Mouse (Mus musculus): ENCODE results near the gene Dmap1. TPM values are rescaled to one million over a fixed set of nuclear protein-coding genes. Genes with fewer than 3 reads are reported as not detected.

Dmap1 gene
- total RNA-seq (2014; fragmentation: Nextera tagmentation) = 28.2 and 41.6 TPM in 2 replicates
- total RNA-seq (2017) = 28.0 and 34.6 TPM in 2 replicates

GRCm38 (mm10) chr4:117681931-117682461, at the start of gene Dmap1:
Dmap1 (minus strand) TSS chr4:117682273.
- ATAC-seq (replicated peaks; ENCODE audit: low FRiP score, low TSS enrichment, poor library complexity, severe bottlenecking) = peak; percentile 63

- ATAC-seq (replicated peaks; ENCODE audit: low FRiP score, low TSS enrichment, poor library complexity, severe bottlenecking) = no peak
These were observed 42.0 kb upstream of the Dmap1 start, which contains the start of gene Gm12845 for GRCm38 (mm10) chr4:117724112-117724511. Gm12845 (plus strand) TSS chr4:117724412.

GRCm38 (mm10) chr4:117713303-117714098, 31.4 kb upstream of the Dmap1 start:
- ATAC-seq (replicated peaks; ENCODE audit: low FRiP score, low TSS enrichment, poor library complexity, severe bottlenecking) = no peak

- ATAC-seq (replicated peaks; ENCODE audit: low FRiP score, low TSS enrichment, poor library complexity, severe bottlenecking) = no peak
These were observed 30.2 kb upstream of the Dmap1 start for GRCm38 (mm10) chr4:117712314-117712713.

DNA sequence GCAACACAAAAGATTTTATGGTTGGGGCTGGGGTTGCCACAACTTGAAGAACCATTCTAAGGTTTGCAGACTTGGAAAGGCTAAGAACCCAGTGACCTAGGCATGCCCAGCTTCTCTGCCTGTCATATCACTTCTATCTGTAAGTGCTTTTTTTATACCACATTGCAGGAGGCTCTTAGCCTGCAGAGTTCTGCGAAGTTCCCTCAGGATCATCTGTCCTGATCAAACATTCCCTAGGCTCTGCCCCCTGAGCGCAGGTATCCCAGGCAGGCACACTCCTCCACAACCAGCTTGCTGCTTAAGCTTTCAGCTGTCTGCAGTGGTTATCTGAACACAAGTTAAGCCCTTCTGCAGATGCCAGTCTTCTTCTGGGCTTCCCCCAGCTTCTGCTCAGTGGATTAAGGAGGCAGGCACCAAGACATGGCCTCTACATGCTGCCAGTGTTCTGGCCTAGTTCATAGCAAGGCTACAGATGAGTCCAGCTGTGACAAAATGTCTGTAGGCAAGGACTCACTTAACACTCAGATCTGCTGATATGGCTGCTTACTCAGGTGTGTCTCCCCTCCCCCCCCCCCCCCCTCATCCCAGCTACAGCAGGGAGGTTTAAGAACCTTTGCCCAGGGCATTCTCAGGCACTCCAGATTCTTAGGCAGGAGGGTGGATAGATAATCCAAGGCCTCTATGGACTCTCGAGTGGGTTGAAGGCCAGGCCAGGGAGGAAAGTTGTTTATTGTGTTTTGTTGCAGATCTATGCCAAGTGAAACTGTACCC, 26.9 kb upstream of the Dmap1 start:
- ATAC-seq (replicated peaks; ENCODE audit: low FRiP score, low TSS enrichment, poor library complexity, severe bottlenecking) = no peak

DNA sequence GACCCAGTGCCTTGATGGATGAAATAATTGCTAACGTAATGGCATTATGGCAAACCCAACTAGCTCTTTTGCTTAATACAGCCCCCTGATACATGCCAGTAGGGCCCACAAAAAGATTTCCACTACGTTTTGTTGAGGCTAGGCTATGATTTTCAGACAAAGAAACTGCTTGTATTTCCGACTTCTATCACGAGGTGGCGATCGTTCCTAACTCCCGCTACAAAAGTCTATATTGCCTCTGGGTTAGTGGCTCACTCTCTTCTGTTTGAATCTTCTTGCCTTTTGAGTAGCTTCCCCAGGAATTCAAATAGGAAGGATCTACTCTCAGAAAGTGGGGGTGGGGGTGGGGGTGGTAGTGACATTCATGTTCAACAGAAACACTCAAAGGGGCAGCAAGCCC, 23.3 kb upstream of the Dmap1 start:
- ATAC-seq (replicated peaks; ENCODE audit: low FRiP score, low TSS enrichment, poor library complexity, severe bottlenecking) = peak; percentile 55; the same call in 1 of the 2 replicates

DNA sequence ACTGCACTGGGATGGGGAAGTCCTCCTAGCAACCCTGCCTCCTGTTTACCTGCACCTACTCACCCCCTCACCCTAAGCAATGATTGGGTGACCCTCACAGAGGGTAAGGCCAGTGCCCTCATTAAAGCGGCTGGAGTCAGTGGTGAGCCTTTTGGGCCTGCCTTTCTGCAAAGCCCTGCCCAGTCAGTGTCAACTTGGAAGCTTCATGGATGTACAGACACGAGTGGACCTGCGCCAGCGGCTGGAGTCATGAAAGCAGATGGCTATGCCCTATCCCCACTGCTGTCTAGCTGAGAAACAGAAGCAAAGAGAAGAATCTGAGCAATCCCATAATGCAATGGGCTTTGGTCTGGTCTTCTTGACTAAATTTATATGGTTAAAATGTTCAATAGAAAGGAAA, 4.3 kb upstream of the Dmap1 start:
- no peak for ATAC-seq (replicated peaks; ENCODE audit: low FRiP score, low TSS enrichment, poor library complexity, severe bottlenecking)

GRCm38 (mm10) chr4:117683048-117683768, 1.1 kb upstream of the Dmap1 start:
- no peak for ATAC-seq (replicated peaks; ENCODE audit: low FRiP score, low TSS enrichment, poor library complexity, severe bottlenecking)

DNA sequence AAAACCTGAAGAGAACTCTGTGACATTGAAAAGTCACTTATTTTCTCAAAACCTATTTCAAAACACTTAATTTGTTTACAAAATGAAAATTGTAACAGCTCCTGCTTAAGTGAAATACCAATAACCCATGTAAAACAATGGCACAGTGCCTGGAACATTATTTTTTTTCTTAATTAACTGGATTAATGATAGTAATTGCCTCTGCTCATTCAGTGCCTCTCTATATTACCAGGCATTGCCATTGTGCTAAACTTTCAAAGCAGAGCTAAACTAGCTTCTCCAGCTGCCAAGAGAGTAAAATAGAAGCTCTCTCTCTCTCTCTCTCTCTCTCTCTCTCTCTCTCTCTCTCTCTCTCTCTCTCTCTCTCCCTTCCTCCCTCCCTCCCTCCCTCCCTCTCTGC, 390 bp upstream of the Dmap1 start:
- ATAC-seq (replicated peaks; ENCODE audit: low FRiP score, low TSS enrichment, poor library complexity, severe bottlenecking) = no peak

DNA sequence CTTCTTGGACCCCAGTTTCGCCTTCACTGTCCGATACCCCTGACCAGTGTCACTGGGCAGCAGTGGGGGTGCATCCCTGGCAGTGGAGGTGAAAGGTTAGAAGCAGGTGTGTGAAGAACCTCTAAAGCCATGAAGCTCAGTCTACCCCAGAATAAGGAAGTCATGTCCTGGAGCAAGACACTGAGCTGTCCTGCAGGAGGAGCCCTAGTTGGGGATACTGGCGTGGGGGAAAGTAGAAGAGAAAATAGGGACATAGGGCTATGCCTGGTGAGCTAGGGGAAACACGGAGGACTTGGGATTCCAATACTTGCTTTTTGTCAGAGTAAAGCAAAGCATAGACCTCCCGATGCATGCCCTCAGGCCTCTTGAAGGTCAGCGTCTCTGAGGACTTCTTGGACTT, 1.1 kb downstream of the Dmap1 start:
- ATAC-seq (replicated peaks; ENCODE audit: low FRiP score, low TSS enrichment, poor library complexity, severe bottlenecking) = no peak

DNA sequence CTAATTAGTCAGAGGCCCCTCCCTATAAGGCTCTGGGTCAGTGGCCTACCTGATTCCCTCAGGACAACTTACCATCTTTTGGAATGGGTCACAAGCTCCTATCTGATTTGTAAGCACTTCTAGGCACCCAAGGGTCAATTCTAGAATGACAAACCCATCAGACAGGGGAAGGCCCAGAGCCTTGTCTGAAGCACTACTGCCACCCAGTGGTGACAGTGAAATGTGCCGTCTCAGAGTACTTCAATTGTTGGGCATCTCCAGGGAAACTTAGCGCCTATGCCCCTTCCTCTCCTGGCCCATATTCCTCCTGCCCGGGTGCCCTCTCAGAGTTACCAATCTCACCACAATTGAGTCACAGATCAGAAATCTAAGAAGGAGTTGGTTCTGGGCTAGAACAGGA, 5.2 kb downstream of the Dmap1 start:
- ATAC-seq (replicated peaks; ENCODE audit: low FRiP score, low TSS enrichment, poor library complexity, severe bottlenecking) = 0 out of 2 replicates have a peak, but pooled peaks have one; percentile 31

DNA sequence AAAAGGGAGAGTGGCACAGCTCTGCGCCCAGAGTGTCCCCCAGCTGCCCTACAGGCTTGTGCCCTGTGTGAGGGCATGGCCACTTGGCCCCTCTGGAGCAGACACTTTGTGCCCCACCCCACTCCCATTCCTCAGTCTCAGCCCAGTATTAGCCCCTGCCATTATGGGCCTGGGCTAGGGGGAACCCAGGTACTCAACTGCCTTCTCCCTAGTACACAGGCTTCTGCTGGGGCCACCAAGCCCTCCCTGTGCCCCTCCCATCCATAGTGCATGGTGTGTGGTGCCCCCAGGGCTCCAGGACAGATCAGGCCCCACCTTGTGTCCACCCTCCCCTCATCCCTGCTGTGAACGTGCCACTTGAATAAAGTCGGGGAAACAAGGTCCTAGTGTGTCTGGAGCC, 8.2 kb downstream of the Dmap1 start:
- ATAC-seq (replicated peaks; ENCODE audit: low FRiP score, low TSS enrichment, poor library complexity, severe bottlenecking) = no peak

DNA sequence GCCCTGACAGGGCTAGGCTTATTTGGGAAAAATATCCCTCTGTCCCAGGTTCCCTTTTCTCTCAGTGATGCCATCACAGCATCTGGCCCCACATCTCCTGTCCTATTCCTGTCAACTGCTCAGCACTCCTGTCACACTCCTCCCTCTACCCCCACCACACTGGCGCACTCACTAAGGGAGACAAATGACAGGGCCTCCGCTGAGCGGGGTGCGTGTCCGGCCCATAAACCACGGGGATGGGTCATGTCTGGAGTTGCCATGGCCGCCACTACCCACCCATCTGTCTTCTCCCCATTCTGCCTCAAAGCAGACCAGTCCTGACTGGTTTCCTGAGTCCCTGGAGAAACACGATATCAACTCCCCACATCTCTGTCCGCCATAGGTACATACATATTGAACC, 10.0 kb downstream of the Dmap1 start:
- ATAC-seq (replicated peaks; ENCODE audit: low FRiP score, low TSS enrichment, poor library complexity, severe bottlenecking) = no peak

DNA sequence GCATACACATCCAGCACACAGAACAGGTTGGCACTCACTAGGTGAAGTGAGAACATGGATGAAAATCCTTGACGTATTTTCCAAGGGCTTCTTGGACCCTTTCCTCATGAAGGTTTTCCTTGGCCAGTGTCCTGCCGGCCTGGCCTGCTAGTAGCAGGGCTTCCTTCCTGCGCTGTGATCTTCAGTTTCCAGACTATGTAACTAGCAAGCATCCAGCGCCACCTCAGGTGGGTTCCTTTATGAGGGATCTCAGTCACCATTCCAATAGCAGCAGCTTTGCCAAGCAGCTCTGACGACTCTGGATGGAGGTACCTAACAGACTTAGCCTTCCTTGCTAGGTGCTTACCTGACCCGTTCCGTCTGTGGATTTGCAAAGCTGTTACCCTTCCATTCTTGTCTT, 12.2 kb downstream of the Dmap1 start:
- no peak for ATAC-seq (replicated peaks; ENCODE audit: low FRiP score, low TSS enrichment, poor library complexity, severe bottlenecking)

DNA sequence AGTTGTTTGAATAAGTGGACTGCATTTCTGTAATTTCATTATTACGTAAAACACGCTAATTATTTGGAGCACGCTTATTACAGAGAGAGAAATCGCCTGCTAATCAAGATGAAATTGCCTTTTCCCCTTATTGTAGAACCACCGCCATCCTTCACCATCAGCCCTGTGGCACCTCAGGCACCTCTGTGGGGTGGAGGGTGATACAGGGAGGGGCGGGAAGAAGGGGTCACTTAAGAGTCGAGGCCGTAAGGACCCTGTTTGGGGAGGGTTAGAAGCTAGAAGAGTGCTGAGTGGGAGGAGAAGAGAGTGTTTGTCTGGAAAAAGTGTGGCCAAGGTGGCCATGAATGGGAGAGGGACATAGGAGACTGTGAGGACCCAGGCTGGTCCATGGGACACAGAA, 16.0 kb downstream of the Dmap1 start:
- ATAC-seq (replicated peaks; ENCODE audit: low FRiP score, low TSS enrichment, poor library complexity, severe bottlenecking) = no peak

GRCm38 (mm10) chr4:117665531-117665930, 16.5 kb downstream of the Dmap1 start:
- ATAC-seq (replicated peaks; ENCODE audit: low FRiP score, low TSS enrichment, poor library complexity, severe bottlenecking) = no peak

DNA sequence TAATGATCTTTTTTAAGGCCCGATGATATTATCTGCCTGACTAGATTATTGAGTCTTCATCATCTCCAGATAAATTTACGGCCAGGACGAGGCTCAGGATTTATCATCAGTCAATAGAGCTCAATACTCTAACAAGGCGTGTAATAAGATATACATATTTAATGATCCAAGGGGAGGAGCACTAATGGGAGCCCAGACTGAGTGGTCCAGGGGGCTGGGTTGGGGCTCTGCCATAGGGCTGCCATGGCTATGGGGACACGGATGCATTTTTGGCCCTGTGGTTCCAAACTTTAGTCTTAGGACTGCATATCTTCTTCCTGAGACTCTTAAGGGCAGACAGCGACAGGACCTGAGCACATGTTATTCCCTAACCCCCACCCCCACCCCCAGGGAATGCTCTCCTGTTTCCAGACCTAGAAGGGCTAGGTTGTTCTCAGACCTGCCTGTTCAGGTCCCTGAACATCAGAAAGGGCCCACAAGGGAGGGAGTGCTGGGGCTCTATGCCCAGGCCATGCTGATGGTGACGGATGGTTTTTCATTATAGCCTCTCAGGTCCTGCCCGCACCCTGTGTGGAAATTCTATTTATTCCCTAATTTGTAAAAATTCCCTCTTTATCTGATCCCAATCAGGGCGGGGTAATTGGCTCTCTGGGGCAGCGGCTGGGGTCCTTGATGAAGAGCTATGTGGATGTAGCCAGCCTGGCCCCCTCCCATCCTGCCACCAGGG, 17.5 kb downstream of the Dmap1 start:
- ATAC-seq (replicated peaks; ENCODE audit: low FRiP score, low TSS enrichment, poor library complexity, severe bottlenecking) = no peak

GRCm38 (mm10) chr4:117660001-117660400, 22.1 kb downstream of the Dmap1 start:
- no peak for ATAC-seq (replicated peaks; ENCODE audit: low FRiP score, low TSS enrichment, poor library complexity, severe bottlenecking)
